Mouse (Mus musculus) forebrain, embryonic 15.5 days (tissue): ENCODE results near the gene St6galnac5. TPM values are rescaled to one million over a fixed set of nuclear protein-coding genes. Genes with fewer than 3 reads are reported as not detected.

Experiments used
- ATAC-seq: fragments of 200-750 bp; cut with Nextera tagmentation; replicated peaks from 2 replicates; pipeline ENCODE4 v1.8.0; 2017; ENCODE audit warnings: mild to moderate bottlenecking, moderate TSS enrichment, moderate library complexity
- H3K27ac ChIP-seq: fragments of 300-500 bp; sonication (generic); replicated peaks from 2 replicates; pipeline ENCODE4 v1.5.1; 2015; ENCODE audit warnings: mild to moderate bottlenecking, inconsistent platforms
- H3K27me3 ChIP-seq: fragments of 300-500 bp; sonication (generic); 2 replicates; pipeline ENCODE4 v1.6.1; 2015; ENCODE audit warnings: inconsistent platforms
- H3K36me3 ChIP-seq: fragments of 300-500 bp; sonication (generic); 2 replicates; pipeline ENCODE4 v1.6.1; 2015; ENCODE audit warnings: mild to moderate bottlenecking, inconsistent platforms
- H3K4me1 ChIP-seq: fragments of 300-500 bp; sonication (generic); 2 replicates; pipeline ENCODE4 v1.6.1; 2015; ENCODE audit warnings: inconsistent platforms
- H3K4me2 ChIP-seq: fragments of 300-500 bp; sonication (generic); replicated peaks from 2 replicates; pipeline ENCODE4 v1.6.1; 2015; ENCODE audit warnings: mild to moderate bottlenecking, inconsistent platforms
- H3K4me3 ChIP-seq: fragments of 300-500 bp; sonication (generic); 2 replicates; pipeline ENCODE4 v1.5.1; 2015; ENCODE audit warnings: mild to moderate bottlenecking, inconsistent platforms
- H3K9ac ChIP-seq: fragments of 300-500 bp; sonication (generic); replicated peaks from 2 replicates; pipeline ENCODE4 v1.6.1; 2015; ENCODE audit warnings: mild to moderate bottlenecking, inconsistent platforms
- H3K9me3 ChIP-seq: fragments of 300-500 bp; sonication (generic); 2 replicates; pipeline ENCODE4 v1.6.1; 2016; ENCODE audit warnings: inconsistent platforms
- WGBS: fragments of 180-500 bp; shearing (Covaris S2); methylation state at CpG from one replicate; pipeline ENCODE4 v1.1.7; 2015; ENCODE audit warnings: mixed read lengths; 5-methylcytosine and 5-hydroxymethylcytosine counted together
- polyA plus RNA-seq: library from polyadenylated mRNA; unstranded; fragments of >200 nt; fragmentation: Nextera tagmentation; extraction: Ambion mirVana; gene quantifications from 2 replicates; pipeline ENCODE4 v1.2.1, GENCODE M21; 2015

The St6galnac5 gene
- polyA plus RNA-seq, 1 experiment from 2014 or later = 18.3 TPM

- H3K9ac ChIP-seq = no peak overlapping the region
- ATAC-seq = no peak
- H3K27ac ChIP-seq = no peak overlapping the region
- no peaks in the 10 kb centered on the region for H3K9me3 ChIP-seq
- 80% methylated on average over 5 of the region's 5 CpGs for WGBS
- no peak overlapping the region for H3K4me2 ChIP-seq
- no peaks in the 10 kb centered on the region for H3K36me3 ChIP-seq
- peaks cover 5% of the 10 kb centered on the region for H3K4me1 ChIP-seq
- no peak overlapping the region for H3K4me3 ChIP-seq
- no peaks in the 10 kb centered on the region for H3K27me3 ChIP-seq
Observed at GRCm38 (mm10) chr3:152907683-152908082, 74.4 kb downstream of the St6galnac5 start.

- H3K4me3 ChIP-seq = no peak overlapping the region
- no peak overlapping the region for H3K9ac ChIP-seq
- H3K36me3 ChIP-seq = no peaks in the 10 kb centered on the region
- H3K4me2 ChIP-seq = no peak overlapping the region
- WGBS = 69% methylated on average over 5 of the region's 5 CpGs
- ATAC-seq = no peak
- peaks cover 5% of the 10 kb centered on the region for H3K4me1 ChIP-seq
- no peak overlapping the region for H3K27ac ChIP-seq
- H3K27me3 ChIP-seq = no peaks in the 10 kb centered on the region
- no peaks in the 10 kb centered on the region for H3K9me3 ChIP-seq
Observed at GRCm38 (mm10) chr3:152907087-152907486, 75.0 kb downstream of the St6galnac5 start.

GRCm38 (mm10) chr3:152905800-152906199, 76.2 kb downstream of the St6galnac5 start:
- Histone ChIP-seq H3K27ac (no peak overlapping the region), H3K36me3 (no peaks in the 10 kb centered on the region), H3K27me3 (no peaks in the 10 kb centered on the region), H3K4me2 (no peak overlapping the region), H3K4me1 (peaks cover 5% of the 10 kb centered on the region), H3K9me3 (no peaks in the 10 kb centered on the region), H3K9ac (no peak overlapping the region), H3K4me3 (no peak overlapping the region)
- ATAC-seq = no peak
- 51% methylated on average over 10 of the region's 10 CpGs for WGBS

DNA sequence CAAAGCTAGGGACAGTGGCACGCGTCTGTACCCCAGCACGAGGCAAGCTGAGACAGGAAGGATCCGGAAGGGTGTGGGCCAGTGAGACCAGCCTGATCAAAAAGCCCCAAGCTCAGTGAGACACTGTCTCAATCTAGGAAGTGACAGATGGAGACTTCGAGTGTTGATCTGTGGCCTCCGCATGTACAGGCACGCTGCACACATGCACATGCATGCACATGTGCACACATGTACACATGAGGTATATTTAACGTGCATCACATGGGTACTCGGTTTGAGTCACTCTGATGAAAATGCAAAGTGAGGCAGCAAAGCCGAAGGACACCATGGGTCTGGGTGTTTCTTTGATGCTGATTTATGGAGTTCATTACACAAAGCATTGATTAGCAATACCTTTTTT, 77.0 kb downstream of the St6galnac5 start:
- no peaks in the 10 kb centered on the region for H3K27me3 ChIP-seq
- ATAC-seq = no peak
- WGBS = 95% methylated on average over 10 of the region's 10 CpGs
- no peaks in the 10 kb centered on the region for H3K9me3 ChIP-seq
- peaks cover 5% of the 10 kb centered on the region for H3K4me1 ChIP-seq
- H3K36me3 ChIP-seq = no peaks in the 10 kb centered on the region
- no peak overlapping the region for H3K9ac ChIP-seq
- no peak overlapping the region for H3K4me3 ChIP-seq
- no peak overlapping the region for H3K4me2 ChIP-seq
- H3K27ac ChIP-seq = no peak overlapping the region

DNA sequence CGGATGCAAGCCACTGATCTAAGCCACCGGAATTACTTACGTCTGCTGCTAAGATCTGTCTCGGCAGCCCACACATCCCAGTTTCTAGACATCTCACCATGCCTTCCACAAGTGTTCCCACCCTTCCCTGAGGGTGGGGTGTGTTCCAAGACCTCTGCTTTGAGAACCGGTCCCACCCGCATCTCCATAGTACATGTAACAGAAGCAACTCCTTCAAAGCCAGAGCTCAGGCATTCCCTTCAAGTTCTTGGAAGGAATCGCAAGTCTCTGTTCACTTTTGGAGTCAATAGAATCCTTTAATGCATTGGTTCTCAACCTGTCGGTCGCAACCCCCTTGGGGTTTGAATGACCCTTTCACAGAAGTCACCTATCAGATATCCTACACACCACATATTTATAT, 83.1 kb downstream of the St6galnac5 start:
- Histone ChIP-seq H3K4me2 (no peak overlapping the region), H3K27ac (no peak overlapping the region), H3K9me3 (no peaks in the 10 kb centered on the region), H3K4me3 (no peak overlapping the region), H3K4me1 (no peaks in the 10 kb centered on the region), H3K36me3 (no peaks in the 10 kb centered on the region), H3K27me3 (no peaks in the 10 kb centered on the region), H3K9ac (no peak overlapping the region)
- no peak for ATAC-seq
- 91% methylated on average over 9 of the region's 9 CpGs for WGBS

- no peak overlapping the region for H3K4me3 ChIP-seq
- H3K9ac ChIP-seq = no peak overlapping the region
- H3K4me2 ChIP-seq = no peak overlapping the region
- H3K27ac ChIP-seq = no peak overlapping the region
- no peaks in the 10 kb centered on the region for H3K4me1 ChIP-seq
- no peak for ATAC-seq
- H3K36me3 ChIP-seq = no peaks in the 10 kb centered on the region
- no peaks in the 10 kb centered on the region for H3K9me3 ChIP-seq
- 86% methylated on average over 5 of the region's 5 CpGs for WGBS
- H3K27me3 ChIP-seq = no peaks in the 10 kb centered on the region
Observed at GRCm38 (mm10) chr3:152897196-152897595, 84.8 kb downstream of the St6galnac5 start.

- ATAC-seq = no peak
- no peaks in the 10 kb centered on the region for H3K27me3 ChIP-seq
- H3K27ac ChIP-seq = no peak overlapping the region
- no peak overlapping the region for H3K4me2 ChIP-seq
- no peak overlapping the region for H3K9ac ChIP-seq
- H3K9me3 ChIP-seq = no peaks in the 10 kb centered on the region
- WGBS = 78% methylated on average over 3 of the region's 3 CpGs
- H3K4me1 ChIP-seq = no peaks in the 10 kb centered on the region
- H3K36me3 ChIP-seq = no peaks in the 10 kb centered on the region
- H3K4me3 ChIP-seq = no peak overlapping the region
Observed at GRCm38 (mm10) chr3:152896111-152896510, 85.9 kb downstream of the St6galnac5 start.

GRCm38 (mm10) chr3:152894935-152895334, 87.1 kb downstream of the St6galnac5 start:
- ATAC-seq = no peak
- no peak overlapping the region for H3K4me2 ChIP-seq
- H3K27ac ChIP-seq = no peak overlapping the region
- H3K27me3 ChIP-seq = no peaks in the 10 kb centered on the region
- H3K36me3 ChIP-seq = no peaks in the 10 kb centered on the region
- H3K9me3 ChIP-seq = no peaks in the 10 kb centered on the region
- H3K4me3 ChIP-seq = no peak overlapping the region
- 64% methylated on average over 4 of the region's 4 CpGs for WGBS
- no peak overlapping the region for H3K9ac ChIP-seq
- H3K4me1 ChIP-seq = no peaks in the 10 kb centered on the region

GRCm38 (mm10) chr3:152888116-152888515, 93.9 kb downstream of the St6galnac5 start:
- WGBS = 54% methylated on average over 7 of the region's 7 CpGs
- no peak for ATAC-seq
- no peak overlapping the region for H3K9ac ChIP-seq

DNA sequence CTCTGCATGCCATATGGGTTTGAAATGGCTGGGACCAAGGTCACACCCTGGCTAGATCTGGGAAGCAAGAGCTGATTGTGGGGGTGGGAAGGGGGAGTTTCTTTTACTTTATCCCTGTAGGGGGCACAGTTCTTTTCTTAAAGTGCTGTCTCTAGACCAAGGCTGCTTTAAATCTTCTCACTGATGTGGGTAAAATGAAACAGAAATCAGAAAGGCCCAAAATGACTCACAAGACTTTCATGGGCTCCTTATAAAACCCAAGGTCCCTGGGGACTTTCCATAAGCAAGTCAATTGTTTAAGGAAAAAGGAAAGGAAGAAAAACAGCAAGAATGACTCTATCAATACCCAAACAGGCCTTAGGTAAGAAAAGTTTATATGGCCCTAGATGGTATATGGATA, 95.3 kb downstream of the St6galnac5 start:
- no peak overlapping the region for H3K9ac ChIP-seq
- H3K27me3 ChIP-seq = no peaks in the 10 kb centered on the region
- peaks cover 17% of the 10 kb centered on the region for H3K4me1 ChIP-seq
- no peak for ATAC-seq
- no peaks in the 10 kb centered on the region for H3K36me3 ChIP-seq
- no peak overlapping the region for H3K4me2 ChIP-seq
- H3K4me3 ChIP-seq = no peak overlapping the region
- no peak overlapping the region for H3K27ac ChIP-seq
- no peaks in the 10 kb centered on the region for H3K9me3 ChIP-seq

More at GRCm38 (mm10) chr3:152888116-152888515, 93.9 kb downstream of the St6galnac5 start:
- peaks cover 17% of the 10 kb centered on the region for H3K4me1 ChIP-seq
- no peak overlapping the region for H3K4me3 ChIP-seq
- no peaks in the 10 kb centered on the region for H3K36me3 ChIP-seq
- no peaks in the 10 kb centered on the region for H3K27me3 ChIP-seq
- H3K4me2 ChIP-seq = no peak overlapping the region
- no peaks in the 10 kb centered on the region for H3K9me3 ChIP-seq
- no peak overlapping the region for H3K27ac ChIP-seq

DNA sequence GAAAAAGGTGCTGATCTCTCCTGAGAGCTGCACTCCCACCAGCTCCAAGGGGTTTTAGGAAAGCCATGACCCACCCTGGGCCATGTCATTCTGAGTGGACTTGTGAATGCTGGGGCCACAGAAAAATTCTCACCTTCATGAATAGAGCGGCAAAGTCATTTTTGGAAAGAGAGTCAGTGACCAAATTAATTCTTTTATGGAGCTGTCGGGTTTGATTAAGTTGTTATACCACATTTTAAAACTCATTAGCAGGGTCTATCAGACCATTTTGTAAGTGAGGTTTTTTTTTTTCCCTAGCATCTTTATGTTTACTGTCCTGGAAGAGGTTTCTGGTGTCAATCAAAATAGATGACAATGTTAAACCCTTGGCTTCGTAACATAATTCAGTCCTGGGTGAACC, 98.5 kb downstream of the St6galnac5 start:
- no peak for ATAC-seq
- H3K9ac ChIP-seq = no peak overlapping the region
- H3K36me3 ChIP-seq = no peaks in the 10 kb centered on the region
- H3K4me2 ChIP-seq = no peak overlapping the region
- H3K27ac ChIP-seq = no peak overlapping the region
- peaks cover 22% of the 10 kb centered on the region for H3K4me1 ChIP-seq
- H3K4me3 ChIP-seq = no peak overlapping the region
- H3K27me3 ChIP-seq = no peaks in the 10 kb centered on the region
- WGBS = 59% methylated on average over 3 of the region's 3 CpGs
- H3K9me3 ChIP-seq = no peaks in the 10 kb centered on the region

- Histone ChIP-seq H3K4me3 (no peak overlapping the region), H3K4me1 (peaks cover 14% of the 10 kb centered on the region), H3K27me3 (no peaks in the 10 kb centered on the region), H3K4me2 (no peak overlapping the region), H3K9ac (no peak overlapping the region), H3K27ac (no peak overlapping the region), H3K36me3 (no peaks in the 10 kb centered on the region), H3K9me3 (no peaks in the 10 kb centered on the region)
- ATAC-seq = no peak
- 86% methylated on average over 4 of the region's 4 CpGs for WGBS
Observed at GRCm38 (mm10) chr3:152881706-152882105, 100.3 kb downstream of the St6galnac5 start.

DNA sequence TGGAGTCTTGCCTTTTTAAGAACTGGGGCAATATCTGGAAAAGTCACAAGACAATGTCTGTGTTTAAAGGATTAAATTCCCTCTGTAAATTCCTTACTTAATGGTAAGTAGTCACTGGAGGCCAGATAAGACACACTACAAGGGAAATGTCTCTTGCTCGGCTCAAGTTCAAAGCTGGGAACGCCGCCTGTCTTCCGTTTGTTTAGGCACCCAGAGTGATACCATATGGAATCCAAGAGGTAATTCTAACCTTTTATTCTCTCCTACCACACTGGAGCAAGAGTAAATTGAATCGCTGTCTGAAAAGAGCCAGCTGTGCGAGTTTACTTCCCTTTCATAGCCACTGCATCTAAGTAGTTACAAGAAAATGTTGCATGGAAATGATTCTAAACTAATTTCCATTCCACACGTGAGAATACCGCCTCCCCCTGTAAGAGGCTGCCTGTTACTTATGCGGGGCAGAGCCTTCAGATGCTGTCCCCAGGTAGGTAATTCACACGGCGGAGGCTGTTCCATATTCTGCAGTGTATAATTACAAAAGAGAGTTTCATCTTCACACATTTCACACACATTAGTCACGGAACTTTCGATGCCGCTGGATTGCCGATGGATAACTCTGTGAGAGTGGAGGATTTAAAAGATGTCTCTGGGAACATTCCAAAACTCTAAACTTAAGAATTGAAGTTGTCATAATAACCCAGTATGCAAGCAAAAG, 101.8 kb downstream of the St6galnac5 start:
- Histone ChIP-seq H3K27me3 (no peaks in the 10 kb centered on the region), H3K4me3 (no peak overlapping the region), H3K36me3 (no peaks in the 10 kb centered on the region), H3K4me1 (peaks cover 14% of the 10 kb centered on the region), H3K27ac (no peak overlapping the region), H3K9ac (no peak overlapping the region), H3K9me3 (no peaks in the 10 kb centered on the region), H3K4me2 (no peak overlapping the region)
- WGBS = 57% methylated on average over 15 of the region's 15 CpGs
- no peak for ATAC-seq
